Mouse (Mus musculus) heart, postnatal 0 days (tissue): ENCODE measurements around the gene Nmd3.

Experiments
- CTCF ChIP-seq: IDR thresholded peaks from 2 replicates; pipeline ENCODE4 v1.5.1; 2016; ENCODE audit warnings: antibody characterized with exemption, control low read depth, low read depth
- EP300 ChIP-seq: IDR thresholded peaks from 2 replicates; pipeline ENCODE4 v1.6.1; 2016; ENCODE audit warnings: antibody characterized with exemption, low read depth

DNA sequence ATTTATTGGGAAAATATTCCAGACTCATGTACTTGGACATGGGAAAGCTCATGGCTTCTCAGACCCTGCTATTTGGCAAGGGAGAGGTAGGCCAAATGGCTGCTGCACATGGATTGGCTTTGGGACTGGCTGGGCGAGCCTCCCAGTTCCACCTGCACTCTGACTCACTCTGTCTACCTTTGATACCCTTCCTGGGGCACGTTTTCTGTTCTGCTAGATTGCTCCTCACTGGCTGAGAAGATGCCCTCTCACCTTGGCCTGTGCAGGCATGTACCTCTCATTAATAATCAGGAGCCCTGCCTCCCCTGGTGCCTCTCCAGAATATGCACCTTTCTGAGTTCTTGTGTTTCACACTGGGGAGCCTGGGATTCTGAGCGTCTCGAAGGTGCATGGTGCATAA, 39.4 kb downstream of the Nmd3 start:
- TF ChIP-seq CTCF (no peak), EP300 (no peak)
